Mouse (Mus musculus): ENCODE data around the gene Cd44.

- TF ChIP-seq MYOG (IDR thresholded peaks at IDR 0.05; ENCODE audit: control insufficient read depth in 1 of 3, insufficient read depth in 1 of 3, insufficient read length in 2 of 3, low read depth in 2 of 3) (no peak), MYOD1 (IDR thresholded peaks at IDR 0.05; ENCODE audit: control insufficient read depth in 1 of 3, insufficient read length in 2 of 3, low read depth in 2 of 3) (no peak), POLR2A (IDR thresholded peaks at IDR 0.05; ENCODE audit: insufficient read length, low read depth) (no peak), POLR2AphosphoS2 (IDR thresholded peaks at IDR 0.05; ENCODE audit: insufficient read length, low read depth) (no peak), MAX (IDR thresholded peaks at IDR 0.05; ENCODE audit: low read depth) (no peak), USF1 (IDR thresholded peaks at IDR 0.05; ENCODE audit: low read depth) (no peak), TCF12 (IDR thresholded peaks at IDR 0.05; ENCODE audit: insufficient read depth, poor library complexity, severe bottlenecking) (no peak)
These were observed 33.4 kb upstream of the Cd44 start for GRCm38 (mm10) chr2:102934834-102935233.

All from myocyte (in vitro differentiated cells).